Mouse (Mus musculus) heart, adult 2 months (tissue): ENCODE data around the gene Gm49325.

Experiments
- CTCF ChIP-seq: fragments of 200-600 bp; IDR thresholded peaks from 2 replicates; pipeline ENCODE4 v1.8.1; 2022; ENCODE audit warnings: antibody characterized with exemption, mild to moderate bottlenecking, moderate library complexity
- POLR2A ChIP-seq: fragments of 200-500 bp; IDR thresholded peaks from 2 replicates; pipeline ENCODE4 v1.6.1; 2011; ENCODE audit warnings: mild to moderate bottlenecking, low read depth, low read length, control low read depth; ENCODE audit not compliant: insufficient read depth

- no peak for TF ChIP-seq POLR2A
- TF ChIP-seq CTCF = no peak
These were observed 19.4 kb upstream of the Gm49325 start for GRCm38 (mm10) chr10:77586637-77587036.
